Mouse (Mus musculus) spleen, adult 18-20 months (tissue): ENCODE results near the gene Slc5a9.
"Not testable (repeated sequence)": the region's sequence is repeated elsewhere in the genome, so short reads cannot be mapped to it uniquely, and the experiment has no call there.

Experiments used
- DNase-seq, 2 experiments: peaks; one replicate each; pipeline ENCODE4 v3.0.0; 2022; ENCODE audit warnings: mixed read lengths in 2 of 2

The Slc5a9 gene

DNA sequence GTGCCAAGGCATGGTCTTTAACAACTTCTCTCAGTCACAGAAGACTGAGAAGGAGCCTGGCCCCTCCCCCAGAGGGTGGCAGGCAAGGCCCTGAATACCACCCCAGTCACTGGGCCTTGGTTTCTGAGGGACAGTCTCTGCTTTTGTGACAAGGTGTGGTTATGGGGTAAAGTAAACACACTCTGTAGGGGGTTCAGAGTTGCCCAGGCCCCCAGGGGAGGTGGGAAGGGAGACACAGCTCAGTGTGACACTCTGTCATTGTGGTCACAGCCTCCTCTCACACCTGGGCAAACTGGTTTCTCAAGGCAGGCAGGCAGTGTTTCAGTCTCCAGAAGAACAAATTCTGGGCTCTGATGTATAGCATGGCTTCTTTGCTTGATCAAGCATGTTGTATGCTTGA is at the start of gene Slc5a9:
Gene Slc5a9 (minus strand): TSS at position 144 of the 400 bp plus-strand sequence.
- DNase-seq, result no peak

DNA sequence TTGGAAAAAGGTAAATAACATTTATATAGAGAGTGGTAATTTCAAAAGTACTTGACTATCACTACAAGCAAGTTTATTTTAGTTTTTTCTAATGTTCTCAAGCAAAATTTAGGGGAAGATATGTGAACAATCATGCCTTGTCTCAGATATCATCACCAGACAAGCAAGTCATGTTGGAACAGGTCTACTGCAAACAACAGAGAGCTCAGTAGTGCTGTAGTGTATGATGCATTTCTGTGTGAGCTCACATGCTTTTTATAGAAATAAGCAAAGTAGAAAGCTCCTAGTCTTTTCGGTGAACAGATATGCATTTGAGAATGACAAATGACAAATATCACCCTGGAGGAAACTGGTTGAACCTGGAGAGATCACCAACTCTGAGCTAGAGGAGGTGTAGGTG is 16.4 kb upstream of the Slc5a9 start, which contains the start of gene Skint8:
Gene Skint8 (plus strand): TSS at position 301 of the 400 bp plus-strand sequence.
- DNase-seq, result no peak

- no peak for DNase-seq
Measured at GRCm38 (mm10) chr4:111907926-111908325, 5.2 kb upstream of the Slc5a9 start.

DNA sequence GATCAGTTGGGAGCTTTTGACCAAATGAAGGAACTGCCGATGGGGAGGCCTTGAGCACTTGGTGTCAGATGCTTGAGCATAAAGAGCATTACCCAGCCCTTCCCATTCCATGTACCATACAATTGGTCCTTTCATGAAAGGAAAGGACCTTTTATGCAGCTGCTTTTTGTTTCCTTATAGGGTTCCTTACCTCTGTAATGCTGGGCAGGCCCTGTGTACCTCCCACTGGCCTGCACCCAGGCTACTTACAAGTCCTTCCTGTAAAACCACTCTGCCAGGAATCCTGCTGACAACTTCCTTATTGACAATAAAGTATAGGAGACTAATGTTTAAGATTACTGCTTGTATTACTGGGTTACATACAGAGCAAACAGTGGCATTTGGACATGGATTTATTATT is 1.2 kb downstream of the Slc5a9 start:
- DNase-seq, result no peak

DNA sequence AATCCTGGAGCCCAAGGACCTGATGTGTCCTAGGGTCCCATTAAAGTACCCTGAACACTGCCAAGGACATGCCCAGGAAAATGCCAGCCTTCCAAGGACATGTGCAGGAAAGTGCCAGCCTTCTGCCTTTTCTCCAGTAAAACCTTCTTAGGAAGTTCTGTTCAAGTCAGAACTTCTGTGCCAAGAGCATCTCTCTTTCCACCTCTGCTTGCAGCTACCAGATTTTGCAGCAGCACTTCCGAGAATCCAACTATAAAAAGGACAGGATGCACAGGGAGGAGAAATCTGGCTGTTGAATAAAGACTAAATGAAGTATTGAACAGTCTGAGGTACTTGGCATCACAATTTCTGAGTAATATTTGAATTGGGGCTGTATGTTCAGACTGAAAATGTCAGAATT is 2.2 kb downstream of the Slc5a9 start:
- not testable (repeated sequence) for DNase-seq

- no peak for DNase-seq
Measured at GRCm38 (mm10) chr4:111898566-111898965, 4.2 kb downstream of the Slc5a9 start.

DNA sequence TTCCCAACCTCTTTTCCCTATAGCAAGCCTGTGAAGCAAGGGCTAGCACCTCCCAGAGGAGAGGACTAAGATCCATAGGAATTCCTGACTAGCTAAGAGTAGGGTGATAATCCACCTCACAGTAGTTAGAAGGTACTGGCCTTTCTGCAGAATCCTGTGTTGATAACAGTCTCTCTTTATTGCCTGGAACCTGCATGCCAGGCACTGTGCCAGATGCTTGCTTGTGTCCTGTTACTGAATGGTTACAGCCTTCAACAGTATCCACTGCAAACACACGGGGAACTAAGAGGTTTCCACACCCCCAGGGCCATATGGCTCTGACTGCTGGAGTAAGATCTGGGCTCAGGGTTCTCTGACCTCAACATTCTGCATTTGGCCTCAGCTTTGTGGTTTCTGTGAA is 5.0 kb downstream of the Slc5a9 start:
- DNase-seq, result no peak

GRCm38 (mm10) chr4:111892138-111892537 is 10.6 kb downstream of the Slc5a9 start:
- DNase-seq, result no peak

DNA sequence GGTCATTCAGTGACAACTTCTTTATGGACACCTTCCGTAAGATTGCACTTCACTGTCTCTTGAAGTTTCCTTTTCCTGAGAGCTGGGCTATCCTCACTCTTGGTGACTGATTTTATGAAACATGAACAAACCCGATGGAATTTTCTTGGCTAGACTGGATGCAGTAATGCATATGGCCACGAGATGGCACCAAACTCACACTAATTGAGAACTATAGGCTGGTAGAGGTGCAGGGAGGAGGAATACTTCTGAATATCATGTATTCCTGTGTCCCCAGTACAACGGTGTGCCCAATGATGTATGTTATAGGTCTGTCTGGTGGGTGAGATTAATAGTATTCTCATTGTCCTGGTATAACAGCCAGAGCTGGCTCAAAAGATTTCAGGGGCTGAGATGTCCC is 16.1 kb downstream of the Slc5a9 start:
- DNase-seq, result peak in 1 of 2 experiments; percentile 54

GRCm38 (mm10) chr4:111886018-111886417 is 16.7 kb downstream of the Slc5a9 start:
- DNase-seq, result peak in 1 of 2 experiments; percentile 53

DNA sequence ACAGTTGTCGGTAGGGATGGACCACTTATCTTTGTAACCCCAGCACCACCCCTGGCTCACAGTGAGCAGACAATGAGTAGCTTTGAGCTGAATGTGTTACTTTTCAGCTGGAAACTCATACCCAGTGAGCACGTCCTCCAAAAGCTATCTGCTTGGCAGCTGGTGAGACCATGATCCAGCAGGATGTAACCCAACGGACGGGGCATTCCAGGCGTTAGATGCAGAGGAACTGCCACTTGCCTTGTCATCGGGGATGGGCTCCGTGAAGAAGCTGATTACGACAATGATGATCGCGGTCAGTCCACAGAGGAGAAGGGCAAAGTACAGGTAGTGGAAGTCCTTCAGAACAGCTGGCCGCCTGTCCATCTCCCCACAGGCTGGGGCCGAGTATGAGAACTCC is 19.2 kb downstream of the Slc5a9 start:
- no peak for DNase-seq

- DNase-seq, result no peak
Measured at GRCm38 (mm10) chr4:111880112-111880875, 22.4 kb downstream of the Slc5a9 start.

DNA sequence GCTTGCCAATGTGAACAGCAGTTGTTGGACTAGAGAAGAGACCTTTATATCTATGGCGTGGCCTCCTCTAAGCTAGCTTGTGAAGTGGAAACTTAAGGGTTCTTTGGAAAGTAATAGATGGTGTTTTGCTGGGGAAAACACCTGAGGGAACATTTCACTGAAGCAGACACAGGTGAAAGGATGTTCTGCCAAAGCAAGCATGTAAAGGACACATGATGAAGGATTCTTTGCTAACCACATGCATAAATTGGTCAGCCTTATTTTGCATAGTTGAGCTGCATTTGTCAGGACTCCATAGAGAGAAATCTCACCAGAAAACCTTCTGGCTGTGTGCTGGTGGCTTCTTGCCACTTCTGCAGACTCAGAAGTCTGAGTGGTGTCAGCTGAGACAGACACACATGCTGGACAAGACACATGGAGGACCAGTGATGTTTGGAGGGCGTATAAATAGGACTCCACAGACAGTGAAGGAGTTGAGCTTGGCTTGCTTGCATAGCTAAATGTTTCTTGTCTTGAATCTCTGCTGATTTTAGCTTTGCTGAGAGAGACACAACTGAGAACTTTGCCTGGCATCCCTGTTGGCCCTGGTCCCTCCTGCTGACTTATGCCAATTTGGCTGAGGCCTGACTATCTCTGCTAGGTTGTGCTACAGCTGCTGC is 34.8 kb downstream of the Slc5a9 start:
- no peak for DNase-seq

- no peak for DNase-seq
Measured at GRCm38 (mm10) chr4:111866701-111867100, 36.0 kb downstream of the Slc5a9 start.

DNA sequence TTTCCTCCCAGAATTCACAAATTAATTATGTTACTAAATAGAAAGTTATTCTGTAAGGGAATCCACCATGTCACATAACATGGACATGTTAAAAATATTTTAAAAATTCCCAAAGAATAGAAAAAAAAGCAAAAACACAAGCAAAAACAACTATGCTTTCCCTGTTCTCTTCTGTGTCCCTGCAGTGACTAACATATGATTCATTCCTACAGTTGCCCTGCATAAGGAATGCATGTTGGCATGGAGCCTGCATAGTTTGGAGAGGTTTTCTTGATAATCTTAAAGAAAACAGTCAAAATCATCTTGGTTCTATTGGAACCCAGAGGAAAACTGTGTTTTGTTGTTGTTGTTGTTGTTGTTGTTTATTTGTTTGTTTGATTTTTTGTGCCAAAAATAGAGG is 50.1 kb downstream of the Slc5a9 start:
- no peak for DNase-seq

DNA sequence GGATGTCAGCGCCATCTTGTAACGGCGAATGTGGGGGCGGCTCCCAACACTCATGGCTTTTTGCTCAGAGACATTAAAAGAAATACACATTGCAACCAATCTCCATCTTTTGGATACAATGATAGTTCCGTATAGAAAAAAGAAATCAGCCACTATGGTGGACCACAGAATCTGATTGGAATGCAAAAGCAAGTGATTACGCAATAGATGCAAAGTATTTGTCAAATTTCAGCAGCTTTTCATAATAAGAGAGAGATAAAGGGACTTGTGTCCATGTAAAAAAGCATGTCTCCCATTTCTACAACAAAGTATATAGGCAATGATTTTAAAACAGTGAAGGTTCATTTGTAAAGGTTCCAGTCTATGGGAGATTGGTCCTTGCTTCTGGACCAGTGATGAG is 63.8 kb downstream of the Slc5a9 start:
- no peak for DNase-seq
